Mouse (Mus musculus) regulatory T cell (primary cell): ENCODE data around the gene Hist1h4j.

Experiments used
- in situ Hi-C: fragments of 300-600 bp; cut with MboI, MseI; formaldehyde crosslinking; loops from one replicate; pipeline ENCODE4 v1.15.1; 2025; ENCODE audit warnings: high pct_unique_total_duplicates

Hist1h4j gene

GRCm38 (mm10) chr13:21779767-21780731 is 45.2 kb downstream of the Hist1h4j start, which contains the start of gene Hist1h1b:
Hist1h1b (minus strand) TSS chr13:21780625.
- in situ Hi-C loops = loop anchor here (25.0 kb wide), 1 partner anchor 1957 kb away; the partner anchor contains the start of genes Hist1h1c, Hist1h2bb and Hist1h3c

- in situ Hi-C loops = loop anchor here (25.0 kb wide), 1 partner anchor 1956 kb away; the partner anchor contains the start of genes Hist1h1c, Hist1h2bb and Hist1h3c
These were observed 46.2 kb downstream of the Hist1h4j start for GRCm38 (mm10) chr13:21781021-21781555.

DNA sequence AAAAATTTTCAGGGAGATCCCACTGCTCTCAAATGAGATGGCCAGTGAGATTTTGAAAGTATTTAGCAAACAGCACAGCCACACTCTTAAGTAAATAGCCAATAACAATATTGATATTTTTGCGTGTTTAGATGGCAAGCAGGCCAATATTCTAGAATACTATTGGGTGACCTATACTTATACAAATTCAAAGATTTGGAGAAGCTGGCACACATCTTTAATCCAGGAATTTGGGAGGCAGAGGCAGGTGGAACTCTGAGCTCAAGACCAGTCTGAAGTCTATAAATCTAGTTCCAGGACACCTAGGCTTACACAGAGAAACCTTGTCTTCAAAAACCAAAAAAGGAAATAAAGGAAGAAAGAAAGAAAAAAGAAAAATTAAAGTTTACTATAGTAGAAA is 46.8 kb downstream of the Hist1h4j start:
- in situ Hi-C loops = loop anchor here (25.0 kb wide), 1 partner anchor 1956 kb away; the partner anchor contains the start of genes Hist1h1c, Hist1h2bb and Hist1h3c

DNA sequence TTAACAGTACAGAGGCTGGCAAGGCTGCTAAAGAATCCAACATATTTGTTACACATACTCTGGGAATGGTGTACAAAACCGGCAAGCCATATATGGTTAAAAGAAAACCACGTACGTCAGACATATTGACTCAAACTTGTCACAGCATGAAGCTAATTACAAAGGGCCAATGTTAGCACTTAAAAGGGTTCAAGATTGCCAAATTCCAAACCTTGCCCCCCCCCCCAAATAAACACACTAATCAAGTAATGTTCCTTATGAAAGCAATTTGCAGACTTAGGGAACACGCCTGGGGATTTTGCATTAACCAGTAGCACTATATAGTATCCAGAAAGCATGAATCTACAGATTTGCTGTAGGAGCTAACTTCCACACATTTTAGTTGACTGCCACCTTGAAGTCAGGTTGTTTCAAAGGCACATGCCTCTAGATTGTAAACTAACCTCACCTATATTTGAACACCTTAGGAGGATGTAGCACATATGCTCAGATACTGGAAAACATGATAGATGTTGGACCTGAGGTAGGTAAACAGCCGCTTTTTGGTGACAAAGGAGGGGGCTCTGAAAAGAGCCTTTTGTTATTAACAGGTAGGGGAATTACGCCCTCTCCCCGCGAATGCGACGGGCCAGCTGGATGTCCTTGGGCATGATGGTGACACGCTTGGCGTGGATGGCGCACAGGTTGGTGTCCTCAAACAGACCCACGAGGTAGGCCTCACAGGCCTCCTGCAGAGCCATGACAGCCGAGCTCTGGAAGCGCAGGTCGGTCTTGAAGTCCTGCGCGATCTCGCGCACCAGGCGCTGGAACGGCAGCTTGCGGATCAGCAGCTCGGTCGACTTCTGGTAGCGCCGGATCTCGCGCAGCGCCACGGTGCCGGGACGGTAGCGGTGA is 47.7 kb downstream of the Hist1h4j start:
- in situ Hi-C loops = loop anchor here (25.0 kb wide), 1 partner anchor 1955 kb away; the partner anchor contains the start of genes Hist1h1c, Hist1h2bb and Hist1h3c

- in situ Hi-C loops = loop anchor here (25.0 kb wide), 1 partner anchor 1954 kb away; the partner anchor contains the start of genes Hist1h1c, Hist1h2bb and Hist1h3c
These were observed 48.4 kb downstream of the Hist1h4j start, which contains the start of gene Hist1h3i for GRCm38 (mm10) chr13:21783255-21783617. Hist1h3i (minus strand) TSS chr13:21783370.

- in situ Hi-C loops = loop anchor here (25.0 kb wide), 1 partner anchor 1954 kb away; the partner anchor contains the start of genes Hist1h1c, Hist1h2bb and Hist1h3c
These were observed 48.9 kb downstream of the Hist1h4j start for GRCm38 (mm10) chr13:21783734-21784161.

DNA sequence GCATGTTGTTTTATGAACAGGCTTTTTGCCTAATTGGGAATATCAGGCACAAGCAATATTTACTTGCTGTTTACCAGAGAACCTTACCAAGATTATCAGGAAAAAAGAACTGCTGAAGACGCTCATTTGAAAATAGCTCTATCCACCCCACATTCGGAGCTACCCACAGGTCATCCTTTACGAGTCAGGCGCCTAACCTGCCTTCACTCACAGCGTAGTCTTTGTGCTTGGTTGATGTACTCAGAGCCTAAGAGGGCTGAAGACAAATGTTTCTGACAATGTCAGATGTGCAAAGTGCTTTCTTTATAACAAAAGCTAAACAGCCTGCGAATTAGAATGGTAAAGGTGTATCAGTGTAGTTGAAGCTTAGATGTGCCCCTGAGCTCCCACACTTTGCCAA is 49.4 kb downstream of the Hist1h4j start:
- in situ Hi-C loops = loop anchor here (25.0 kb wide), 1 partner anchor 1953 kb away; the partner anchor contains the start of genes Hist1h1c, Hist1h2bb and Hist1h3c
